Mouse (Mus musculus) myocyte (in vitro differentiated cells): ENCODE measurements around the gene Slc38a2. TPM values are rescaled to one million over a fixed set of nuclear protein-coding genes. Genes with fewer than 3 reads are reported as not detected.

Experiments used
- H3K27me3 ChIP-seq: one replicate; pipeline ENCODE4 v1.6.1; 2011; ENCODE audit not compliant: control insufficient read depth, insufficient read depth, insufficient read length
- H3K36me3 ChIP-seq: one replicate; pipeline ENCODE4 v1.6.1; 2011; ENCODE audit not compliant: control insufficient read depth, insufficient read depth
- H3K4me2 ChIP-seq: one replicate; pipeline ENCODE4 v1.6.1; 2011; ENCODE audit warnings: low read depth, control low read depth
- H3K4me3 ChIP-seq: one replicate; pipeline ENCODE4 v1.5.1; 2011; ENCODE audit warnings: mild to moderate bottlenecking, control low read depth, moderate library complexity
- H3K79me2 ChIP-seq: one replicate; pipeline ENCODE4 v1.6.1; 2011; ENCODE audit not compliant: control insufficient read depth, insufficient read depth
- H3ac ChIP-seq: one replicate; pipeline ENCODE4 v1.6.1; 2011; ENCODE audit not compliant: control insufficient read depth, insufficient read length
- CEBPB ChIP-seq: IDR thresholded peaks from 2 replicates; pipeline ENCODE4 v1.6.1; 2011; ENCODE audit warnings: mild to moderate bottlenecking, moderate library complexity; ENCODE audit not compliant: poor library complexity, insufficient read depth, severe bottlenecking
- E2F4 ChIP-seq: IDR thresholded peaks from one replicate; pipeline ENCODE4 v1.6.1; 2011; ENCODE audit warnings: mild to moderate bottlenecking, control low read depth, moderate library complexity; ENCODE audit not compliant: insufficient read depth
- MAX ChIP-seq: IDR thresholded peaks from one replicate; pipeline ENCODE4 v1.6.1; 2011; ENCODE audit warnings: low read depth, mild to moderate bottlenecking, control low read depth
- MYOD1 ChIP-seq, 3 experiments: IDR thresholded peaks; one replicate each; pipeline ENCODE4 v1.6.1; 2011; ENCODE audit warnings: control low read depth in 2 of 3, low read depth in 2 of 3, mild to moderate bottlenecking in 2 of 3, moderate library complexity in 1 of 3; ENCODE audit not compliant: insufficient read length in 2 of 3, control insufficient read depth in 1 of 3
- MYOG ChIP-seq, 3 experiments: IDR thresholded peaks; one replicate each; pipeline ENCODE4 v1.6.1; 2011; ENCODE audit warnings: control low read depth in 2 of 3, low read depth in 2 of 3, mild to moderate bottlenecking in 2 of 3; ENCODE audit not compliant: insufficient read length in 2 of 3, control insufficient read depth in 1 of 3, insufficient read depth in 1 of 3
- POLR2A ChIP-seq: IDR thresholded peaks from one replicate; pipeline ENCODE4 v1.6.1; 2011; ENCODE audit warnings: low read depth, mild to moderate bottlenecking, control low read depth, moderate library complexity; ENCODE audit not compliant: insufficient read length
- POLR2AphosphoS2 ChIP-seq: IDR thresholded peaks from one replicate; pipeline ENCODE4 v1.6.1; 2011; ENCODE audit warnings: low read depth, control low read depth; ENCODE audit not compliant: insufficient read length
- REST ChIP-seq: IDR thresholded peaks from one replicate; pipeline ENCODE4 v1.6.1; 2011; ENCODE audit warnings: mild to moderate bottlenecking, control low read depth, moderate library complexity; ENCODE audit not compliant: insufficient read depth, insufficient read length
- SRF ChIP-seq: IDR thresholded peaks from one replicate; pipeline ENCODE4 v1.6.1; 2011; ENCODE audit warnings: low read depth; ENCODE audit not compliant: control insufficient read depth, insufficient read length
- TCF12 ChIP-seq: IDR thresholded peaks from one replicate; pipeline ENCODE4 v1.6.1; 2011; ENCODE audit warnings: mild to moderate bottlenecking, control low read depth; ENCODE audit not compliant: poor library complexity, insufficient read depth, severe bottlenecking
- TCF3 ChIP-seq: IDR thresholded peaks from one replicate; pipeline ENCODE4 v1.6.1; 2011; ENCODE audit warnings: low read depth, control low read depth; ENCODE audit not compliant: insufficient read length
- USF1 ChIP-seq: IDR thresholded peaks from one replicate; pipeline ENCODE4 v1.6.1; 2011; ENCODE audit warnings: low read depth, mild to moderate bottlenecking, control low read depth, moderate library complexity
- polyA plus RNA-seq: library from polyadenylated mRNA; unstranded; fragments of >200 nt; fragmentation: generic; extraction: Trizol; gene quantifications from one replicate; pipeline ENCODE4 v1.2.1, GENCODE M21; 2012; ENCODE audit warnings: missing spikeins

Slc38a2 gene
- polyA plus RNA-seq, 1 experiment = 95.0 TPM

DNA sequence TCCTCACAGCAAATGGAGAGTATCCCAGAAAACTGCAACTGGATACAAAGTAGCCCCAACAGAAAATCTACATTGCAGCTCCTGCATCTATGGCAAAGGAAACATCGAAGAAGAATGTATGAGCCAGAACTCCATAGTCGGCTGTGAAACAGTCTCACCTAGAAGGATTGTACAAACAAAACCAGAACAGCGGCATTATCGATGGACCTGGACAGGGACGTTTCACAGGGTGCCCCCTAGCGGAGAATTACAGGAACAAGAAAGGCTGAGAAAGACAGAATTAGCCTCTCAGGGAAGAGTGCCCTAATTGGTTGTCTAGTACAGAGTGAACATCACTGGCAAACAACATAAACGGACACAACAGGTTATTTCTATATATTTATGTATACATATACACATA is 32.9 kb downstream of the Slc38a2 start:
- Histone ChIP-seq H3K79me2 (no peaks in the 10 kb centered on the region), H3K36me3 (no peaks in the 10 kb centered on the region), H3K4me3 (no peak overlapping the region), H3K4me2 (peak overlapping the region; percentile 79), H3ac (no peak overlapping the region), H3K27me3 (no peaks in the 10 kb centered on the region)
- TF ChIP-seq SRF (no peak), MYOD1 (IDR thresholded peaks at IDR 0.05; ENCODE audit: control insufficient read depth in 1 of 3, insufficient read length in 2 of 3, low read depth in 2 of 3) (no peak), TCF12 (no peak), POLR2AphosphoS2 (no peak), REST (no peak), USF1 (no peak), MAX (no peak), E2F4 (no peak), CEBPB (no peak), POLR2A (no peak), MYOG (IDR thresholded peaks at IDR 0.05; ENCODE audit: control insufficient read depth in 1 of 3, insufficient read depth in 1 of 3, insufficient read length in 2 of 3, low read depth in 2 of 3) (no peak), TCF3 (no peak)

DNA sequence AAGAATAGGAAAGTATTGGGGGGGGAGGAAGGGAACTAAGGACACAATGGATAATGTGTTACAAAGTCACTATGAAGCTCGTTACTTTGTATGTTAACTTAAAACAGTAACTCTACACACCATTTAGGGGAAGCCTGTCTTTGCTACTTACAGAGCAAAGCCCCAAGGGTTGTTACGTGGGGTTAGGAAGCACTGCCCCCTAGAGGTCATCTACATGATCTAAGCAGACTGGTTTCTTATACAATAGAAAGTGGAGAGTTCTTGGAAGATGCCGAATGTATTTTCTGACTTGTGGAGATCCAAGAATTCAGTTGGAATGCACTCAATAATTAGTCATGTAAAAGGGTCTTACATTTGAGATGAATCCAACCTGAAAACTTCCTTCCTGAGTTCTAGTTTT is 33.6 kb downstream of the Slc38a2 start:
- Histone ChIP-seq H3K4me3 (no peak overlapping the region), H3K79me2 (no peaks in the 10 kb centered on the region), H3ac (no peak overlapping the region), H3K27me3 (no peaks in the 10 kb centered on the region), H3K4me2 (peak overlapping the region; percentile 79), H3K36me3 (no peaks in the 10 kb centered on the region)
- TF ChIP-seq TCF12 = no peak
- no peak for TF ChIP-seq POLR2A
- TF ChIP-seq TCF3 = no peak
- no peak for TF ChIP-seq MYOD1 (IDR thresholded peaks at IDR 0.05; ENCODE audit: control insufficient read depth in 1 of 3, insufficient read length in 2 of 3, low read depth in 2 of 3)
- TF ChIP-seq MYOG (IDR thresholded peaks at IDR 0.05; ENCODE audit: control insufficient read depth in 1 of 3, insufficient read depth in 1 of 3, insufficient read length in 2 of 3, low read depth in 2 of 3) = no peak

DNA sequence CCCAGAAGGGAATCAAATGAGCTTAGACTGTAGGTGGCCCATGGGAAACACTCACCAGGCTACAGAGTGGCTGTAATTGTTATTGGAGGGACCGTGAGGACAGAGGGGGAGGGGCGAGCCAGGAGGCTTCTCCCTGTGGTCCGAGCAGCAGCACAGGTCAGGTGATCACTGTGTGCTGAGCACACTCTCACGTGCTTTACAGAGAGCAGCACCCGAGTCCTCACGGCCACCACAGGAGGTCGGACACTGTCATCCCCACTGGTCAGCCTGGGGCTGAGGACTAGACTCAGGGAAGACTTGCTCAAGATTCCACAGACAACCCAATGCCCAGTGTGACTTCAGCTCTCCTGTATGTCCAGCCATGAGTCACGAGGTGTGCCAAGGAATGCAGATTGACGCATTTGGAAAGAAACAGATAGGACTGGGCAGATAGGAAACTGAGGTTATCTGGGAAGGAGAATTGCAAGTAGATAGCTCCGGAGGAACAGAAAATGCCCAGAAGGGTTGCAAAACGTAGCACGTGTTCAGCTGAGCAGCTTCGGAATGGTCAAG is 38.9 kb downstream of the Slc38a2 start:
- no peak overlapping the region for H3K4me2 ChIP-seq
- TF ChIP-seq REST (no peak), POLR2A (no peak), CEBPB (no peak), TCF3 (no peak), USF1 (no peak), SRF (no peak), POLR2AphosphoS2 (no peak), MAX (no peak), TCF12 (no peak), MYOG (IDR thresholded peaks at IDR 0.05; ENCODE audit: control insufficient read depth in 1 of 3, insufficient read depth in 1 of 3, insufficient read length in 2 of 3, low read depth in 2 of 3) (no peak)

GRCm38 (mm10) chr15:96658275-96658602 is 41.3 kb downstream of the Slc38a2 start:
- TF ChIP-seq POLR2A (no peak), TCF3 (no peak), POLR2AphosphoS2 (no peak), SRF (no peak), MYOD1 (IDR thresholded peaks at IDR 0.05; ENCODE audit: control insufficient read depth in 1 of 3, insufficient read length in 2 of 3, low read depth in 2 of 3) (no peak), E2F4 (no peak), CEBPB (no peak), USF1 (no peak), MYOG (IDR thresholded peaks at IDR 0.05; ENCODE audit: control insufficient read depth in 1 of 3, insufficient read depth in 1 of 3, insufficient read length in 2 of 3, low read depth in 2 of 3) (no peak), REST (no peak), TCF12 (no peak), MAX (no peak)
- Histone ChIP-seq H3K4me2 (no peak overlapping the region), H3K79me2 (no peaks in the 10 kb centered on the region), H3K36me3 (no peaks in the 10 kb centered on the region), H3K27me3 (no peaks in the 10 kb centered on the region), H3ac (no peak overlapping the region), H3K4me3 (no peak overlapping the region)

More for the DNA sequence above, 38.9 kb downstream of the Slc38a2 start:
- Histone ChIP-seq H3K36me3 (no peaks in the 10 kb centered on the region), H3K79me2 (no peaks in the 10 kb centered on the region), H3K27me3 (no peaks in the 10 kb centered on the region), H3ac (no peak overlapping the region), H3K4me3 (no peak overlapping the region)
